In genomic region chr5:73167976-73168768, GRCm38 (mm10) we compare ENCODE assay signal across 9 mouse cellular contexts.
DNase-seq lines count a peak whose midpoint lies in the region; ATAC-seq lines count a peak whose summit lies in the region.
"Had no signal": no experiment of that assay in that cellular context is flagged by ENCODE, and none has a peak within 500 bp of the region (broad histone marks: within the 10 kb centered on the region; RNA-seq: fewer than 3 reads in every experiment).

No protein-coding gene starts in this region.

- no peak overlapping the region for H3K9ac ChIP-seq in hindbrain, embryonic 11.5 days (ENCODE audit: low read depth, low read length)
- H3K9ac ChIP-seq in embryonic facial prominence, embryonic 15.5 days = no peak overlapping the region
- H3K9ac ChIP-seq in hindbrain, embryonic 13.5 days = 0 out of 2 replicates have a peak overlapping the region, but pooled peaks have one; percentile 35
- H3K9ac ChIP-seq in midbrain, embryonic 13.5 days (replicated peaks) = 0 out of 2 replicates have a peak overlapping the region, but pooled peaks have one; percentile 19
- no peak overlapping the region for H3K9ac ChIP-seq in liver, embryonic 12.5 days

- H3K9me3 ChIP-seq in hindbrain, embryonic 10.5 days = no peaks in the 10 kb centered on the region
- no peaks in the 10 kb centered on the region for H3K9me3 ChIP-seq in hindbrain, embryonic 11.5 days (ENCODE audit: control insufficient read depth, low read length)
- no peaks in the 10 kb centered on the region for H3K9me3 ChIP-seq in embryonic facial prominence, embryonic 15.5 days (replicated peaks)
- no peaks in the 10 kb centered on the region for H3K9me3 ChIP-seq in hindbrain, embryonic 13.5 days
- H3K9me3 ChIP-seq in midbrain, embryonic 13.5 days = no peaks in the 10 kb centered on the region
- no peaks in the 10 kb centered on the region for H3K9me3 ChIP-seq in liver, embryonic 12.5 days (replicated peaks)
- H3K9me3 ChIP-seq: G1E had no signal

- H3K4me3 ChIP-seq in hindbrain, embryonic 10.5 days = no peak overlapping the region
- no peak overlapping the region for H3K4me3 ChIP-seq in hindbrain, embryonic 11.5 days (ENCODE audit: low read depth, low read length)
- no peak overlapping the region for H3K4me3 ChIP-seq in embryonic facial prominence, embryonic 15.5 days (replicated peaks)
- H3K4me3 ChIP-seq in hindbrain, embryonic 13.5 days = no peak overlapping the region
- no peak overlapping the region for H3K4me3 ChIP-seq in midbrain, embryonic 13.5 days (replicated peaks)
- no peak overlapping the region for H3K4me3 ChIP-seq in liver, embryonic 12.5 days

- 0 out of 2 replicates have a peak overlapping the region, but pooled peaks have one; percentile 8 for H3K27ac ChIP-seq in hindbrain, embryonic 10.5 days
- H3K27ac ChIP-seq in hindbrain, embryonic 11.5 days (ENCODE audit: low read depth, low read length) = no peak overlapping the region
- H3K27ac ChIP-seq in embryonic facial prominence, embryonic 15.5 days (replicated peaks) = 0 out of 2 replicates have a peak overlapping the region, but pooled peaks have one; percentile 18
- H3K27ac ChIP-seq in hindbrain, embryonic 13.5 days = peak overlapping the region; percentile 67
- H3K27ac ChIP-seq in midbrain, embryonic 13.5 days = peak overlapping the region; percentile 58; the same call in 1 of the 2 replicates
- H3K27ac ChIP-seq in liver, embryonic 12.5 days = no peak overlapping the region

- H3K4me1 ChIP-seq in hindbrain, embryonic 10.5 days (replicated peaks) = peaks cover 21% of the 10 kb centered on the region
- H3K4me1 ChIP-seq in hindbrain, embryonic 11.5 days (replicated peaks; ENCODE audit: control insufficient read depth, insufficient read depth, low read length) = peaks cover 2% of the 10 kb centered on the region; the same call in 1 of the 2 replicates
- peaks cover 38% of the 10 kb centered on the region for H3K4me1 ChIP-seq in embryonic facial prominence, embryonic 15.5 days
- peaks cover 56% of the 10 kb centered on the region for H3K4me1 ChIP-seq in hindbrain, embryonic 13.5 days (replicated peaks)
- H3K4me1 ChIP-seq in midbrain, embryonic 13.5 days (replicated peaks) = peaks cover 50% of the 10 kb centered on the region
- H3K4me1 ChIP-seq in liver, embryonic 12.5 days = peaks cover 33% of the 10 kb centered on the region

- H3K4me2 ChIP-seq in hindbrain, embryonic 11.5 days (replicated peaks; ENCODE audit: low read depth, low read length) = no peak overlapping the region
- H3K4me2 ChIP-seq in embryonic facial prominence, embryonic 15.5 days (replicated peaks) = peak overlapping the region; percentile 30; the same call in 1 of the 2 replicates
- H3K4me2 ChIP-seq in hindbrain, embryonic 13.5 days = peak overlapping the region; percentile 6
- peak overlapping the region; percentile 21; the same call in 1 of the 2 replicates for H3K4me2 ChIP-seq in midbrain, embryonic 13.5 days (replicated peaks)
- H3K4me2 ChIP-seq in liver, embryonic 12.5 days = no peak overlapping the region

- ATAC-seq in hindbrain, embryonic 11.5 days (ENCODE audit: low FRiP score) = no peak
- no peak for ATAC-seq in embryonic facial prominence, embryonic 15.5 days (ENCODE audit: insufficient number of reproducible peaks, low FRiP score, low TSS enrichment, low read depth)
- peak; percentile 43; the same call in 1 of the 2 replicates for ATAC-seq in hindbrain, embryonic 13.5 days (ENCODE audit: low FRiP score)
- ATAC-seq in midbrain, embryonic 13.5 days = peak; percentile 59
- ATAC-seq in liver, embryonic 12.5 days = no peak

- DNase-seq in hindbrain, embryonic 10.5 days (ENCODE audit: low spot score) = no peak
- DNase-seq in hindbrain, embryonic 11.5 days (ENCODE audit: low spot score) = no peak
- DNase-seq in B cell, adult 2 months = no peak
- no peak for DNase-seq in adrenal gland, postnatal 25 days

- H3K27me3 ChIP-seq in hindbrain, embryonic 10.5 days (ENCODE audit: insufficient read depth, poor library complexity, severe bottlenecking) = no peaks in the 10 kb centered on the region
- no peaks in the 10 kb centered on the region for H3K27me3 ChIP-seq in hindbrain, embryonic 11.5 days (ENCODE audit: control insufficient read depth, insufficient read depth, low read length)
- no peaks in the 10 kb centered on the region for H3K27me3 ChIP-seq in embryonic facial prominence, embryonic 15.5 days
- no peaks in the 10 kb centered on the region for H3K27me3 ChIP-seq in hindbrain, embryonic 13.5 days
- no peaks in the 10 kb centered on the region for H3K27me3 ChIP-seq in midbrain, embryonic 13.5 days
- no peaks in the 10 kb centered on the region for H3K27me3 ChIP-seq in liver, embryonic 12.5 days (replicated peaks)

- WGBS in hindbrain, embryonic 10.5 days = 78% methylated on average over 18 of the region's 18 CpGs
- WGBS in hindbrain, embryonic 11.5 days = 79% methylated on average over 18 of the region's 18 CpGs
- WGBS in embryonic facial prominence, embryonic 15.5 days = 48% methylated on average over 18 of the region's 18 CpGs
- 56% methylated on average over 18 of the region's 18 CpGs for WGBS in hindbrain, embryonic 13.5 days
- 67% methylated on average over 18 of the region's 18 CpGs for WGBS in midbrain, embryonic 13.5 days
- WGBS in liver, embryonic 12.5 days (ENCODE audit: insufficient replicate concordance) = 87% methylated on average over 18 of the region's 18 CpGs

- no peaks in the 10 kb centered on the region for H3K36me3 ChIP-seq in hindbrain, embryonic 10.5 days
- no peaks in the 10 kb centered on the region for H3K36me3 ChIP-seq in hindbrain, embryonic 11.5 days (ENCODE audit: control insufficient read depth, insufficient read depth, low read length)
- no peaks in the 10 kb centered on the region for H3K36me3 ChIP-seq in embryonic facial prominence, embryonic 15.5 days
- H3K36me3 ChIP-seq in hindbrain, embryonic 13.5 days = no peaks in the 10 kb centered on the region
- H3K36me3 ChIP-seq in midbrain, embryonic 13.5 days = no peaks in the 10 kb centered on the region
- H3K36me3 ChIP-seq in liver, embryonic 12.5 days = 0 out of 2 replicates have a peak, but pooled peaks cover 5% of the 10 kb centered on the region

Comparison
In these comparisons a context has a peak if more than half of its experiments do, and no peak if none do; other contexts are left out.
1. H3K27ac ChIP-seq: peak in hindbrain, embryonic 10.5 days (single experiment), embryonic facial prominence, embryonic 15.5 days (single experiment), hindbrain, embryonic 13.5 days (single experiment) and midbrain, embryonic 13.5 days (single experiment); none in hindbrain, embryonic 11.5 days (single experiment) and liver, embryonic 12.5 days (single experiment).
2. ATAC-seq: peak in hindbrain, embryonic 13.5 days (single experiment) and midbrain, embryonic 13.5 days (single experiment); none in hindbrain, embryonic 11.5 days (single experiment), embryonic facial prominence, embryonic 15.5 days (single experiment) and liver, embryonic 12.5 days (single experiment).
3. H3K4me2 ChIP-seq: peak in embryonic facial prominence, embryonic 15.5 days (single experiment), hindbrain, embryonic 13.5 days (single experiment) and midbrain, embryonic 13.5 days (single experiment); none in hindbrain, embryonic 11.5 days (single experiment) and liver, embryonic 12.5 days (single experiment).
4. H3K9ac ChIP-seq: peak in hindbrain, embryonic 13.5 days (single experiment) and midbrain, embryonic 13.5 days (single experiment); none in hindbrain, embryonic 11.5 days (single experiment), embryonic facial prominence, embryonic 15.5 days (single experiment) and liver, embryonic 12.5 days (single experiment).